Mouse (Mus musculus) bone marrow macrophage, adult 2 months (primary cell): ENCODE results near the gene Runx3.

Experiments
- CTCF ChIP-seq: IDR thresholded peaks from 2 replicates; pipeline ENCODE4 v1.5.1; 2012; ENCODE audit warnings: low read depth, mild to moderate bottlenecking, low read length, moderate library complexity
- POLR2A ChIP-seq: IDR thresholded peaks from 2 replicates; pipeline ENCODE4 v1.6.1; 2012; ENCODE audit warnings: mild to moderate bottlenecking, low read depth, low read length, borderline replicate concordance

DNA sequence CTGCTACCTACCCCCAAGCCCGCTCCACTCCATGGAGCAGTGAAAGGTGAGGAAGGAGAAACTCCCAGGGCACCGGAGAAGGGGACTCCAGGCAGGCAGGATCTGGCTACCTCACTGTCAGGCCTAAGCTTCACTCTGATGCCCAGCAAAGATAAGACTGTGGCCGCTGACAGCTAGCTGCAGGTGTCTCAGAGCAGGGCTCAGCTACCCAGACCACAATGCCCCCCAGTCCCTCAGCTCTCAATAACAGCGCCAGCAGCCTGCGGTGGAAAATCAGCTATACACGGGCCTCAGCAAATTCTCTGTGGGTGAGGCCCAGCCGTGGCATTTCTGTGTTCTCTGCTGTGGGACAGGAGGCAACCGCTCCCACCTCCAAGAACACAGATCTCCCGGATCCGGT, 16.2 kb downstream of the Runx3 start:
- no peak for TF ChIP-seq CTCF
- no peak for TF ChIP-seq POLR2A
